Mouse (Mus musculus) midbrain, embryonic 10.5 days (tissue): Measurements from ENCODE around the gene Stat5b. TPM values are rescaled to one million over a fixed set of nuclear protein-coding genes. Genes with fewer than 3 reads are reported as not detected.

Source experiments
- DNase-seq: peaks from one replicate; pipeline ENCODE4 v3.0.0-alpha.2; 2017; ENCODE audit warnings: low spot score
- H3K27ac ChIP-seq: fragments of 300-500 bp; sonication (generic); replicated peaks from 2 replicates; pipeline ENCODE4 v1.5.1; 2016; ENCODE audit warnings: mild to moderate bottlenecking
- H3K27me3 ChIP-seq: fragments of 300-500 bp; sonication (generic); 2 replicates; pipeline ENCODE4 v1.6.1; 2016; ENCODE audit warnings: low read depth, mild to moderate bottlenecking; ENCODE audit not compliant: poor library complexity, severe bottlenecking
- H3K36me3 ChIP-seq: fragments of 300-500 bp; sonication (generic); 2 replicates; pipeline ENCODE4 v1.6.1; 2016; ENCODE audit warnings: mild to moderate bottlenecking, moderate library complexity
- H3K4me1 ChIP-seq: fragments of 300-500 bp; sonication (generic); 2 replicates; pipeline ENCODE4 v1.6.1; 2016
- H3K4me3 ChIP-seq: fragments of 300-500 bp; sonication (generic); 2 replicates; pipeline ENCODE4 v1.5.1; 2016; ENCODE audit warnings: mild to moderate bottlenecking, moderate library complexity
- H3K9me3 ChIP-seq: fragments of 300-500 bp; sonication (generic); replicated peaks from 2 replicates; pipeline ENCODE4 v1.6.1; 2016; ENCODE audit warnings: mild to moderate bottlenecking
- WGBS: fragments of 180-500 bp; shearing (Covaris S2); methylation state at CpG from one replicate; pipeline ENCODE4 v1.1.7; 2016; 5-methylcytosine and 5-hydroxymethylcytosine counted together
- polyA plus RNA-seq: library from polyadenylated mRNA; unstranded; fragments of >200 nt; fragmentation: Nextera tagmentation; extraction: Ambion mirVana; gene quantifications from 2 replicates; pipeline ENCODE4 v1.2.1, GENCODE M21; 2016

Stat5b gene
- polyA plus RNA-seq, 1 experiment from 2014 or later, result 15.0 TPM

DNA sequence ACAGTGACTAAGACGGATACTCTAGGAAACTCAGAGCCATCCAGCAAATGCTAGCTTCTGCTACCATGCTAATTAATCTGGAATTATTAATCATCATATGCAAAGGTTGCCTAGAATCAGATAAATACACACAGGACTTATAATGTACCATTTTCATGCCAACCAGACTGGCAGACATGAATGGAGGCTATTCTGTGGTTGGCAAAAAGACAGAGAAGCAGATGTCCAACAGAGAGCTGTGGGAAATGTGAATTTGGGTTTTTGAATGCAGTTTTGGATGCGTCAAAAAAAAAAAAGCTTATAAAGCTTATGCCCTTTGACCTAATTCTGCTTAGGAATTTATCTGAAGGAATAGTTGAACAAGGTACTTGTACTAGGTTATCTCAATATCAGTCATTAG, 64.8 kb downstream of the Stat5b start:
- H3K36me3 ChIP-seq, result peaks cover 49% of the 10 kb centered on the region
- H3K27ac ChIP-seq, result no peak overlapping the region
- H3K27me3 ChIP-seq, result no peaks in the 10 kb centered on the region
- no peak overlapping the region for H3K4me3 ChIP-seq
- DNase-seq, result no peak
- no peaks in the 10 kb centered on the region for H3K9me3 ChIP-seq
- H3K4me1 ChIP-seq, result peaks cover 12% of the 10 kb centered on the region
- WGBS, result 93% methylated on average over 2 of the region's 2 CpGs

DNA sequence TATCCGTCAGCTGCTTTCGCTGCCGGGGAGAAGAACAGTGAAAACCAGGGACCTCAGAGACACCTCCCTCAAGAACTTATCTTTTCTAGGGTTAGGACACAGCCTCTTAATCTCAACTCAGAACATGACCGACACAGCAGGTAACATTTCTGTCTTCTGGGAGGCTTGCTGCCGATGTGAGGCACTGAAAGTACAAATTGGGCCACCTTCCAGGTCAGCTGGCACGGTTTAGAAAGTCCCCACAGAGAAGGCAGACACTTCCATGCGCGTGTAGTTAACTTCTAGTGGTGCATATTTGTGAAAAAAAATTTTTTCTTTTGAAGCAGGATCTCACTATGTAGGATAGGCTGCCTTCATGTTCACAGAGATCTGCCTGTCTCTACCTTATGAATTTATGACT, 66.2 kb downstream of the Stat5b start:
- peaks cover 41% of the 10 kb centered on the region for H3K36me3 ChIP-seq
- no peaks in the 10 kb centered on the region for H3K9me3 ChIP-seq
- no peak overlapping the region for H3K27ac ChIP-seq
- DNase-seq, result no peak
- no peak overlapping the region for H3K4me3 ChIP-seq
- WGBS, result 93% methylated on average over 8 of the region's 8 CpGs
- peaks cover 12% of the 10 kb centered on the region for H3K4me1 ChIP-seq
- no peaks in the 10 kb centered on the region for H3K27me3 ChIP-seq

DNA sequence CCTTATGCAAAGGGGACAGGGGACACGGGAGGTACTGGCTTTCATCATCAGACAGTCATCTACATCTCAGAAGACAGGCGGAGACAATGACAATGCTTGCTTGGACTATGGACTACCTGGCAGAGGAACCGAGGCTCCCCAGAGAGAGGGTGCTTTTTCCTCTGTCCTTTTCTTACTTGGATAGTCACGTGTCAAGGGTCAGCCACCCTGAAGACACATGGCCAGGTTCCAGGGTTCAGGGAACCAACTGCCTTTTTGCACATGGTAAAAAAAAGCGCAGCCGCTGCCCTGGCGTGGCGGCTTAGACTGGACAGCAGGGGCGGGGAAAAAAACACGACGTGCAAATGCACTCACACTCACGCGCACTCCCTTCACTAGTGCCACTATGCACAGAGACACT, 68.0 kb downstream of the Stat5b start:
- no peak overlapping the region for H3K27ac ChIP-seq
- H3K9me3 ChIP-seq, result no peaks in the 10 kb centered on the region
- no peaks in the 10 kb centered on the region for H3K27me3 ChIP-seq
- peaks cover 12% of the 10 kb centered on the region for H3K4me1 ChIP-seq
- DNase-seq, result no peak
- H3K4me3 ChIP-seq, result no peak overlapping the region
- 90% methylated on average over 13 of the region's 13 CpGs for WGBS
- peaks cover 28% of the 10 kb centered on the region for H3K36me3 ChIP-seq

DNA sequence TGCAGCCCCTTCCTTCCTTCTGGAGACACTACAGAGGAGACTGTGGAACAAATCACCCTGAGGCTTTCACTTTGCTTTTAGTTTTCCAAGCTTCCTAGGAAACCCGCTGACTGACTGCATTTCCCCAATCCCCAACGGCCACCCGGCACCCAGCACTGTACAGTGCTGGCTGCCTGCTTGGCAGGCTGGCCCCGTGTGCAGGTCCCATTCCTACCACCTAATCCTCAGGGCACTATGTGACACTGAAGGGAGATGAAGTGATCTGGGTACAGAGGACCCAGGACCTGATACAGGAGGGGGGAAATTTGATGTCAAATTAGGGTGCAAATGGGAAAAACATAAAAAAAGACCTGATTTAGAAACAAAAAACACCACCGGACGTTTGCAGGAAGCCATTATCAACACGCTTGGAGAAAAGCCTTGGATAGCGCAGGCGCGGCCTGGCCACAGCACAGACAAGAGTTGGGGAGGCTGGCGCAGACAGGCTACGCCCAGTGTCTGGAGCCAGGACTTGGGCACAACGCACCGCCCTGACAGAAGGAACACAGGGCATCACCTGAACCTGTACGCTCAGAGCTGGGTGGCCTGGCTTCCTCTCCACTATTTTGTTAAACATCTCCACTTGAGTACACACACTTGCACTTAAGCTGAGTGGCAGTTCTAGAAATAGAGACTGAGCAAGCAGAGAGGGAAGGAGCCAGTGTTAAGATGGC, 68.6 kb downstream of the Stat5b start:
- peaks cover 26% of the 10 kb centered on the region for H3K36me3 ChIP-seq
- H3K4me3 ChIP-seq, result no peak overlapping the region
- WGBS, result 87% methylated on average over 15 of the region's 15 CpGs
- peaks cover 8% of the 10 kb centered on the region for H3K4me1 ChIP-seq
- no peak for DNase-seq
- H3K9me3 ChIP-seq, result no peaks in the 10 kb centered on the region
- H3K27me3 ChIP-seq, result no peaks in the 10 kb centered on the region
- no peak overlapping the region for H3K27ac ChIP-seq

DNA sequence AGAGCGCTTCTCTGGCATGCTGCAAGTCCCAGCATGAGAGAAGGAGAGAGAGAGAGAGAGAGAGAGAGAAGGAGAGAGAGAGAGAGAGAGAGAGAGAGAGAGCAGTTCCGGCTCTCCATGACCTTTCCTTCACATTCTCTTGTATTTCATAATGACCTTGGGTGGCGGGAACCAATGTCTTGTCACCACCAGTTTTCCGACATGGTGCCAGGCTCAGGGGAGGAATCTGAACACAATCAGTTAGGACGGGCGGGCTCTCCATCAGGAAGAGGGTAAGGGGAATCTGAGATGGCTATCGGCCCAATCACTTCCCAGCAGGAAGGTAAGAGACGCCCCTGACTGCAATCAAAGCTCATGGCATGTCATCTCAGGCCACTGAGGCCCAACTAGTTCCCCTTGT, 70.3 kb downstream of the Stat5b start:
- Histone ChIP-seq H3K27ac (no peak overlapping the region), H3K4me3 (no peak overlapping the region), H3K4me1 (no peaks in the 10 kb centered on the region), H3K27me3 (no peaks in the 10 kb centered on the region), H3K9me3 (no peaks in the 10 kb centered on the region), H3K36me3 (peaks cover 18% of the 10 kb centered on the region)
- 82% methylated on average over 8 of the region's 8 CpGs for WGBS
- DNase-seq, result no peak

DNA sequence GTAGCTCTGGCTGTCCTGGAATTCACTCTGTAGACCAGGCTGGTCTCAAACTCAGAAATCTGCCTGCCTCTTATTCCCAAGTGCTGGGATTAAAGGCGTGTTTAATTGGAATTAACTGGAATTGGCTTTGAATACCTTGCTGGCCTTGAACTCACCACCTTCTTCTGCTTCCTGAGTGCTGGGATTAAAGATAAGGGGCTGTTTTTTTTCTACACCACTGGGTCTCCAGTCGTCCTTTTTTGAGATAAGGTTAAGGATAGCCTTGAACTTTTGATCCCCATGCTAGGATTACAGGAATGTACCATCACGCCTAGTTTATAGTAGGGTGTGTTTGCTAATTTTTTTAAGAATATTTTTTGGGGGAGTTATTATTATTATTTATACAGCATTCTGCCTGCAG, 72.5 kb downstream of the Stat5b start:
- WGBS, result 79% methylated on average over 3 of the region's 3 CpGs
- no peak for DNase-seq
- no peaks in the 10 kb centered on the region for H3K4me1 ChIP-seq
- H3K4me3 ChIP-seq, result no peak overlapping the region
- peaks cover 11% of the 10 kb centered on the region for H3K36me3 ChIP-seq
- H3K27ac ChIP-seq, result no peak overlapping the region
- H3K9me3 ChIP-seq, result no peaks in the 10 kb centered on the region
- no peaks in the 10 kb centered on the region for H3K27me3 ChIP-seq

DNA sequence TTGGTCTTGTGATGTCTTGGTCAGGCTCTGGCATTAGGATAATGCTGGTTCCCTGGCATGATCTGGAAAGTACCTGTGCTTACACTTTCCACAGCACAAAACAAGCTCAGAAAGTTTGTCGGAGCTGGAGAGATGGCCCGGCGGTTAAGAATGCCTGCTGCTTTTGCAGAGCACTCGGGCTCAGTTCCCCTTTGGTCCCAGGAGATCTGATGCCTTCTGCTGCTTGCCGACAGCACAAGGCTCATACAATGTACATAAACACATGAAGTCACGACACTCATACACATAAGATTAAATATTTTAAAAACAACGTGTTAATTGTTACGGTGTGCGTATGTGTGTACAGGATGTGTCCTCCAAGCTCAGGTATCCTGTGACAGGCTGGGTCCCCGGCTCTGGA, 74.6 kb downstream of the Stat5b start:
- H3K36me3 ChIP-seq, result no peaks in the 10 kb centered on the region
- no peaks in the 10 kb centered on the region for H3K9me3 ChIP-seq
- no peak overlapping the region for H3K4me3 ChIP-seq
- 0 out of 2 replicates have a peak, but pooled peaks cover 1% of the 10 kb centered on the region for H3K4me1 ChIP-seq
- WGBS, result 86% methylated on average over 10 of the region's 10 CpGs
- H3K27ac ChIP-seq, result no peak overlapping the region
- no peak for DNase-seq
- H3K27me3 ChIP-seq, result no peaks in the 10 kb centered on the region

DNA sequence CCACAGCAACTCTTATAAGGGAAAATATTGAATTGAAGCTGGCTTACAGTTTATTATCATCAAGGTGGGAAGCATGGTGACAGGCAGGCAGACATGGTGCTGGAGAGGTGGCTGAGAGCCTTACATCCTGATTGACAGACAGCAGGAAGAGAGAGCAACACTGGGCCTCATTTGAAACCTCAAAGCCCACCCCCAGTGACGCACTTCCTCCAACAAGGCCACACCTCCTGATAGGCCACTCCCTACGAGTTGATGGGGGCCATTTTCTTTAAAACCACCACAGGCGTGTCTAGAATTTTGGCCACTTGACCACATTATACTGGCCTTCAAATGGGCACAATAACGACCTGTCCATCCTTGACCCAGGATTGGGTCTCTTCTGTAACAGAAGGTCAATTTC, 76.3 kb downstream of the Stat5b start:
- no peak overlapping the region for H3K27ac ChIP-seq
- WGBS, result 83% methylated on average over 4 of the region's 4 CpGs
- H3K9me3 ChIP-seq, result no peaks in the 10 kb centered on the region
- no peaks in the 10 kb centered on the region for H3K36me3 ChIP-seq
- DNase-seq, result no peak
- no peak overlapping the region for H3K4me3 ChIP-seq
- no peaks in the 10 kb centered on the region for H3K27me3 ChIP-seq
- H3K4me1 ChIP-seq, result peaks cover 12% of the 10 kb centered on the region; the same call in 1 of the 2 replicates

DNA sequence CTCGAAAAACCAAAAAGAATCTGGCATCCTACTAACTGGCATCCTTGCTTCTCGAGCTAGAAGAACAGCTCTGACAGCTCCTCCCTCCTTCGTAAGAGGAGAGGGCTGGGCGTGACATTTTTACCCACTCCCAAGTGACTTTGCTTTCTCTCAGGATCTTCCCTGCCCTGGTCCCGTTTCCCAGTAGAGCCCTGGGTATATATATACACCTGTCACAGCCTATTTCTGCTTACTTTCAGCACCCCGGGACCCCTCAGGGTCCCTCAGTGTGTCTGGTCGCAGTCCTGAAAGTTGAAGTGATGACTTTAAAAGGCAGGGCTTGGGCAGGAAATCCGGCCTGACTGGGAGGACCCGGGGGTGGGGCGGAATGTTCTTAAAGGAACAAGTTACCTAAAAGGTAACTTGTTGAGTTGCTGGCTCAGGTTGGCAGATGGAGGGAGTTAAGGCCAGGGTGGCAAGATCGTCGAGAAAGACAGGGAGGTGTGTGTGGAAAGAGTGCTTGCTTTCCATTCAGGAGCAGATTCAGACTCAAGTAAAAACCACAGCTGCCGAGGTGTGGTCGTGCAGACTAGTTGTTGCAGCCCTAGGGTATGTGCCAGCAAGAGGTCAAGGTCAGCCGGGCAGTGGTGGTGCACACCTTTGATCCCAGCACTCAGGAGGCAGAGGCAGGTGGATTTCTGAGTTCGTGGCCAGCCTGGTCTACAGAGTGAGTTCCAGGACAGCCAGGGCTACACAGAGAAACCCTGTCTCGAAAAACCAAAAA, 79.7 kb downstream of the Stat5b start, which contains the start of gene Ghdc:
Gene Ghdc (minus strand): TSS at position 312 of the 763 bp plus-strand sequence.
- H3K36me3 ChIP-seq, result no peaks in the 10 kb centered on the region
- no peaks in the 10 kb centered on the region for H3K27me3 ChIP-seq
- H3K27ac ChIP-seq, result peak within 1 kb of the TSS; percentile 63
- WGBS, result 28% methylated on average over 17 of the region's 17 CpGs
- no peaks in the 10 kb centered on the region for H3K9me3 ChIP-seq
- H3K4me1 ChIP-seq, result peaks cover 12% of the 10 kb centered on the region; the same call in 1 of the 2 replicates
- peak within 1 kb of the TSS; percentile 54 for H3K4me3 ChIP-seq
- DNase-seq, result peak; percentile 44

DNA sequence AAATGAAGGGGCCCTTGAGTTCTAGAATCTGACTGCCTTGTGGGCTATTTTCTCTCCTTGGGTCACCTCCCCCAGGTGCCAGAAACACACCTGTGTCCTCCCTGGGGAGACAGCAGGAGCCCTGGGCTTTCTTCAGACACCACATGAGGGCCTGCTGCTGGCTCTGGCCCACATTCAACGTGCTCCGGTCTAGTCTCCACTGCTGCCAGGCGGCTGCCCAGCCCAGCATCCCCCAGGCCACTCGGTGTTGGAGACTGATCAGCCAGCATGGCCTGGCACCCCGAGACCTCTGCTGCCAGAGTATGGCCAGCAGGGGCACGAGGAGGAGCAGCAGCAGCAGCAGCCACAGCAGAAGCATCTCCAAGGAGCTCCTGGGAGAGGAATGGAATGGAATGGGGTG, 80.5 kb downstream of the Stat5b start:
- H3K27me3 ChIP-seq, result no peaks in the 10 kb centered on the region
- 59% methylated on average over 6 of the region's 6 CpGs for WGBS
- no peaks in the 10 kb centered on the region for H3K9me3 ChIP-seq
- peaks cover 12% of the 10 kb centered on the region; the same call in 1 of the 2 replicates for H3K4me1 ChIP-seq
- H3K27ac ChIP-seq, result no peak overlapping the region
- no peaks in the 10 kb centered on the region for H3K36me3 ChIP-seq
- DNase-seq, result no peak
- peak overlapping the region; percentile 54 for H3K4me3 ChIP-seq

DNA sequence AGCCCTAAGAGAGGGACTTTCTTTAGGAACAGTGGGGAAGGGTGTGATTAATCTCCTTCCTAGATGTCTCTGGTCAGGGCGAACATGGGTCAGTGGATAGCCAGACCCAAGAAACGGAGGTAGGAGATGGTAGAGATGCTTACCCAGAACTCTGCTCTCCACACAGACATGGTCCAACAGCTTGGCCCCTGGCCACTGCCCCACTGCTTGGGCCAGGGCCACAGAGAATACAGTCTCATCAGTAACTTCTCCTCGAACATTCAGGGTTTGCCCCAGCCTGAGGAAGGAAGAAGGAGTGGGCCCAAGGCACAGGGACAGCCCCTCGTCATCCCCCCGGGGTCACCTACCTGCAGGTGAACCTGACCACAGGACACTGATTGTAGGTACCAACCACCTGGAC, 82.7 kb downstream of the Stat5b start:
- Histone ChIP-seq H3K36me3 (no peaks in the 10 kb centered on the region), H3K27ac (no peak overlapping the region), H3K4me1 (peaks cover 12% of the 10 kb centered on the region; the same call in 1 of the 2 replicates), H3K4me3 (no peak overlapping the region), H3K27me3 (peaks cover 9% of the 10 kb centered on the region), H3K9me3 (no peaks in the 10 kb centered on the region)
- 91% methylated on average over 5 of the region's 5 CpGs for WGBS
- DNase-seq, result no peak

DNA sequence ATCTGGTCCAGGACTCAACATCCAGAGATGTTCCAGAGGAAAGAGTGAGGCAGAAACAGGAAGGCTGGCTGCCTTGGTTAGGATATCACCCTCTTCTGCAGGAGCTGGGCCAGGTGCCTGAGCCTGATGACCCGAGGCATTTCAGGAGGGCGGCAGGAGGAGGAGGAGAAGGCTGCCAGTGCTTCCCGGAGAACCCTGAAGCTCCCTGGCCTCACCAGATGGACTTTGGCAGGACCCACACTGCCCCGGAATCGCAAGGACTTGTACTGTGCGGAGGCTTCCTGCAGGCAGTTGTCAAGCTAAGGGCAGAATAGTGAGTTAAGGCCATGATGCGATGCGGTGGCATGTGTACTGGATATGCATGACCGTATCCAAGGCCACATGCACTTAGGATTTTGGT, 83.8 kb downstream of the Stat5b start:
- DNase-seq, result no peak
- no peak overlapping the region for H3K27ac ChIP-seq
- H3K9me3 ChIP-seq, result no peaks in the 10 kb centered on the region
- WGBS, result 83% methylated on average over 9 of the region's 9 CpGs
- H3K4me3 ChIP-seq, result no peak overlapping the region
- peaks cover 18% of the 10 kb centered on the region for H3K4me1 ChIP-seq
- H3K27me3 ChIP-seq, result peaks cover 21% of the 10 kb centered on the region
- H3K36me3 ChIP-seq, result no peaks in the 10 kb centered on the region

DNA sequence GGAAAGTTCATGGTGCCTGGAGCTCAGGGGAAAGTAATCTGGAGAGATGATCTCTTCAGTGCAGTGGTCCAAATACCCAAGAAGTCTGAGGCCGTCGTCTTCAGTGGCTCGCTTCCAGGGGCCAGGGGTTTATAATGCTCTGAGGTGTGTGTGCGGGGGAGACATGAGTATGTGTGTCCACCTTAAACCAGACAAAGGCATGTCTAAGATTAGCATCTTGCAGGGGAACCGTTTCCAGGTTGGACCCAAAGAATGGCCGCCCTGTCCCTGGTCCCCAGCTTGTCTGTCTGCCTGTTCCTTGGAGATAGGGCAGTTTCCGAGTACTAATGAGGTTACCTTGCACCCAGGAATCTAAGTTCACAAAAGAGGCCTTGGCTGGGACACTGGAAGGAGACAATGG, 87.7 kb downstream of the Stat5b start, which contains the start of gene Hcrt:
Gene Hcrt (minus strand): TSS at position 101 of the 400 bp plus-strand sequence.
- no peaks in the 10 kb centered on the region for H3K9me3 ChIP-seq
- DNase-seq, result no peak
- no peaks in the 10 kb centered on the region for H3K36me3 ChIP-seq
- H3K27ac ChIP-seq, result peak within 1 kb of the TSS; percentile 69
- 91% methylated on average over 7 of the region's 7 CpGs for WGBS
- peak within 1 kb of the TSS; percentile 59 for H3K4me3 ChIP-seq
- peaks cover 55% of the 10 kb centered on the region for H3K27me3 ChIP-seq
- H3K4me1 ChIP-seq, result peaks cover 32% of the 10 kb centered on the region
